Mouse (Mus musculus) urinary bladder, postnatal 10 days (tissue): ENCODE results near the gene Pnmal2.
"Not testable (repeated sequence)": the region's sequence is repeated elsewhere in the genome, so short reads cannot be mapped to it uniquely, and the experiment has no call there.

ENCODE experiments used
- DNase-seq: peaks from one replicate; pipeline ENCODE4 v3.0.0; 2022; ENCODE audit warnings: low spot score

Gene Pnmal2

GRCm38 (mm10) chr7:16945419-16945818 lies 937 bp downstream of the Pnmal2 start:
- DNase-seq: no peak

GRCm38 (mm10) chr7:16946441-16947348 lies 2.2 kb downstream of the Pnmal2 start:
- no peak for DNase-seq

- no peak for DNase-seq
Observed at GRCm38 (mm10) chr7:16947349-16947895, 2.9 kb downstream of the Pnmal2 start.

- DNase-seq: no peak
Observed at GRCm38 (mm10) chr7:16947959-16948361, 3.5 kb downstream of the Pnmal2 start.

GRCm38 (mm10) chr7:16948923-16949458 lies 4.5 kb downstream of the Pnmal2 start:
- DNase-seq: no peak

GRCm38 (mm10) chr7:16949908-16950841 lies 5.7 kb downstream of the Pnmal2 start:
- no peak for DNase-seq

- no peak for DNase-seq
Observed at GRCm38 (mm10) chr7:16950861-16951635, 6.6 kb downstream of the Pnmal2 start.

- not testable (repeated sequence) for DNase-seq
Observed at GRCm38 (mm10) chr7:16953776-16954175, 9.3 kb downstream of the Pnmal2 start.

GRCm38 (mm10) chr7:16955712-16956111 lies 11.2 kb downstream of the Pnmal2 start:
- no peak for DNase-seq

GRCm38 (mm10) chr7:16956410-16957265 lies 12.2 kb downstream of the Pnmal2 start:
- no peak for DNase-seq

- no peak for DNase-seq
Observed at GRCm38 (mm10) chr7:16959539-16960187, 15.2 kb downstream of the Pnmal2 start, which contains the start of gene Pnmal1. Gene Pnmal1 (plus strand): TSS chr7:16959679.

- no peak for DNase-seq
Observed at GRCm38 (mm10) chr7:16961678-16962077, 17.2 kb downstream of the Pnmal2 start.

GRCm38 (mm10) chr7:16968414-16968813 lies 23.9 kb downstream of the Pnmal2 start:
- DNase-seq: no peak

GRCm38 (mm10) chr7:16971160-16971559 lies 26.7 kb downstream of the Pnmal2 start:
- DNase-seq: no peak

GRCm38 (mm10) chr7:16974018-16974417 lies 29.5 kb downstream of the Pnmal2 start:
- no peak for DNase-seq

- no peak for DNase-seq
Observed at GRCm38 (mm10) chr7:16976298-16976697, 31.8 kb downstream of the Pnmal2 start.

GRCm38 (mm10) chr7:16978173-16978572 lies 33.7 kb downstream of the Pnmal2 start:
- no peak for DNase-seq

- no peak for DNase-seq
Observed at GRCm38 (mm10) chr7:16978593-16978992, 34.1 kb downstream of the Pnmal2 start.

- DNase-seq: no peak
Observed at GRCm38 (mm10) chr7:16980348-16980747, 35.9 kb downstream of the Pnmal2 start.
